Mouse (Mus musculus): ENCODE results near the gene Cenpx. TPM values are rescaled to one million over a fixed set of nuclear protein-coding genes. Genes with fewer than 3 reads are reported as not detected.

The Cenpx gene
- polyA plus RNA-seq (2015; fragmentation: Nextera tagmentation; extraction: Ambion mirVana), result 105 and 106 TPM in 2 replicates

DNA sequence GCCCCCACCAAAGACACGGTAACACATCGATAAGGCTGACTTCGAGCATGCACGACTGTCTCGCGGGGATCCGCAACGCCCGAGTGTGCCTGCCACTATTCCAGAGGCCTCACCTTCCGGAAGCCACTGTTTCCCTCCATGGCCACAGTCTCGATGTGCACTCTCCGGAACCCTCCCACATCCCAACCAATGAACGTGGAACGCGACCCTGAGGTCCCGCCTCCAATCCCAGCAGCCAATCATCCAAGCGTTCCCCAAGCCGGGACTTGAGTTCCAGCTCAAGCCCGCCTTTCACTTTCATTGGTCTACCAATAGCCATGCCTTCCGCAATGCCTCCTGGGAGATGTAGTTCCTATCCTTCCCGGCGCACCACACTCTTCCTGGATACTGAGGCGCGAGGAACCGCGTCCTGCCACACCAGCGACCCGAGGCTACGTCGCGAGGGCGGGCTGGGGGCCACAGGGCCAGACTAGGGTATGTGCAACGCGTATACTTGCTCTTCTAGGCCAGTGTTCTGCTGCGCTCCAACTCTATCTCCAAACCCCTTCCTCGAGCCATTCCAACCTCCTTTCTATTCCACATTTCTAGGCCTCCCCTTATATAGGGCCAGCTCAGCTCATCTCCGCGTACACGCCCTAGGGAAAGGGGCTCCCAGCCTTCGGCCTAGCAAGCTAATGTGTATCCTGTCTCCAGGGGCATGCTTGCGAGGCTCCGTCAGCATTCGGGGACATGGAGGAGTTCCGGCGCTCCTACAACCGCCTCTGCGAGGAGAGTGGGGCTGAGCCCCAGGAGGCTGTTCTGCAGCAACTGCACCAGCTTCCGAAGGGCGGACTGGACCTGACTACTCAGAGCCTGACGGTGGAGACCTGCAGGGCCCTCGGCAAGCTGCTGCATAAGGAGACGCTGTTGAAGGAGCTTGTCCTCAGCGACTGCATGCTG, at the start of gene Cenpx, which contains the start of gene Lrrc45:
TSS of gene Cenpx (minus strand) at position 159 of the 939 bp plus-strand sequence.
TSS of gene Lrrc45 (plus strand) at position 346 of the 939 bp plus-strand sequence.

DNA sequence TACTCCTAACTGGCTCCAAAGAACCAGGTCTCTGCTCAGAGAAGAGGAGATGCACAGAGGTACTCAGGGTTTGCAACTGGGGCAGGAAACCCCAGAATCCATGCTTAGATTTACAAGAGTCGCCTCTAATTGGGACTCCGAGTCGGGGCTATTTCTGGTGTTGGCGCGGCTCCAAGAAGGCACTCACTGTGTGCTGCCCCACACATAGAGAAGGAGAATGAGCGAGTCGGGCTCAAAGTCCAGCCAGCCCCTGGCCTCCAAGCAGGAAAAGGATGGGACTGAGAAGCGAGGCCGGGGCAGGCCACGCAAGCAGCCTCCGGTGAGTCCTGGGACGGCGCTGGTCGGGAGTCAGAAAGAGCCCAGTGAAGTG, 49.1 kb upstream of the Cenpx start, which contains the start of gene Hmga1b:
TSS of gene Hmga1b (plus strand) at position 123 of the 370 bp plus-strand sequence.

DNA sequence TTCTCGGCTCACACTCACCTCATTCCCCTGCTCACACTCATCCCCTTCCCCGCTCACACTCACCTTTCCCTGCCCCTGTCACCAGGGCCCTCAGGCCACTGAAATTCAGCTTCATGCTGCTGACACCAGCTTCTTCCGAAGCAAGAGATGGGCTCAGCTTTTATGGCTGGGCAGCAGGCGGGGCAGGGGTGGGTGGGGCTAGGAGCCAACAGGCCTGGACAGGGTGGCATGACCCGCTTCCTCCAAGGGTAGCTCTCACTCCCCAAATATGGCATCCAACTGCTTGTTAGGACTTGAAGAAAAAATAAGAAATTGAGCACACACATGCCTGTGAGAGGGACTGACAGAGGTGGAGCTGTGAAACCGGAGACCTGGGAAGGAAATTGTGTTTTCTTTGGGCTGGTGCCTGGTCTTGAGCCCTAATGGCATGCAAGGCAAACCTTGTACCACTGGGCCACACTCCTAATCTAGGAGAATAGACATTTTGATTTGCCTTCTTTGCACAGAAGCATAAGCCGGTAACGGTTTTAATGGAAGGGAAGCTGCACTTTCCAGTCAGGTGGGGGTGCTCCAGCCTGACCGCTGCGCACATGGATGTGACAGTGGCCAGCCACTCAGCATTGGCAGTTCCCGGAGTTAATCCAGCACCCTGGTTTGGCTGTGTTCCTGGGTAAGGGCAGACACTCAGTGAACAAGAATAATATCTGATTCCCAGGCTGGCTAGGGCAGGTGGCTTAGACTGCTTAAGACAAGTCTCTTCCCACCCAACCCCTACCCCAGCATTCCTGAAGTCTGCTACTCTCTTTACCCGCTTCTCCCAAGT, 18.5 kb upstream of the Cenpx start, which contains the start of gene Cbr2:
TSS of gene Cbr2 (minus strand) at position 257 of the 823 bp plus-strand sequence.

DNA sequence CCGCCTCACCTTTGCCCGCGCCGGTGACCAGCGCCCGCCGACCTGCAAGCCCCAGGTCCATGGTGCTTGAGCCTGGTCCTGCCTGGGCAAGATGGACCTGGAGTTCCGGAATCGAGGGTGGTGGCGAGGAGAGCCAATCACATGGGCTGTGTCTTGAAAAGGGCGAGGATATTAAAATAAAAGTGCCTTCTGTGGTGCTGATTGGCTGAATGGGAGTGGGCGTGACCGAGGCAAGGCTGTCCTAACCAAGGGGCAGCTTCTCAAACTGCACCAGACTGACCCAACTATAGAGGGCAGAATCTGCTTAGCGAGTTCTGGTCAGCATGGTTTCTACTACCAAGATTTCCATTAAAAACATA, 13.6 kb upstream of the Cenpx start, which contains the start of gene Dcxr:
TSS of gene Dcxr (minus strand) at position 113 of the 359 bp plus-strand sequence.

DNA sequence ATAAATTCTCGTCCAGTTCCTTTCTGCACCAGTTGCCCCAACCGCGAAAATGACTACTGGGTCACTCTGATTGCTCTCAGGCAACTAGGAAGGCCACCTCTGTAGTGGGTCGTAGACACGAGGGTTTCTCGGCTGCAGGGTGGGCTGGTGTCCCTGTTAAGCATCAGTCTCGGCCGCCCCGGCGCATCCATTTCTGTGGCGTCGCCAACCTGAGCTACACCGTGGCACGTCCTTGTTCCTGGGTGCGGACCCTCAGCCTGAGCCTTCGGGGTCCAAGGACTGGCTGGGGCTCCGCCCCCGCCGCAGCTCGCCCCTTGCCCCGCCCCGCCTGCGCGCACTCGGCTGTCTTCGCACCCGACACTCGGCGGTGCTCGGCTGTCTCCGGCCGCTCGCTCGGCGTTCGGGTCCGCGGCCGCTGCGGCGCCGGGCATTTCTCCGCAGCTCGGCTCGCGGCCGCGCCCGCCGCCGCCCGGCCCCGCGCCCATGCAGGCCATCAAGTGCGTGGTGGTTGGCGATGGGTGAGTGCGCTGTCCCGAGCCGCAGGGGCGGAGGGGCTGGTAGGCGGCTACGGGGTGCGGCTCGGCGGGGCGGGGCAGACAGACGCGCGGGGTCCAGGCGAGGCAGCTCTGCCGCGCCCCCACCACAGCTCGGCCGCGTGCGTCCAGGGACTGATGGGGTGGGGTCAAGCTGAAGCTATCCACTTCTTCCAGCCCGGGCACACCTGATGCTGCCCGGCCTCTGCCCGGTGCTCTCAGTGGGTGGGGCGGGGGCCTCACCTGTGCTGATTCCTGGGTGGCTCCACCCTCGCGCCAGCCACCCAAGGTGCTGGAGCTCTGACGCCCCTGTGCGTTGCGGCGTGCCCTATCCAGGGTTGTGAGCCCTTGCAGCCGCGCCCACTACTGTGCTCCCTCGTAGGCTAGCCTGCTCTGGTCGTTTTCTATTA, 7.9 kb upstream of the Cenpx start, which contains the start of gene Rac3:
TSS of gene Rac3 (plus strand) at position 347 of the 943 bp plus-strand sequence.

DNA sequence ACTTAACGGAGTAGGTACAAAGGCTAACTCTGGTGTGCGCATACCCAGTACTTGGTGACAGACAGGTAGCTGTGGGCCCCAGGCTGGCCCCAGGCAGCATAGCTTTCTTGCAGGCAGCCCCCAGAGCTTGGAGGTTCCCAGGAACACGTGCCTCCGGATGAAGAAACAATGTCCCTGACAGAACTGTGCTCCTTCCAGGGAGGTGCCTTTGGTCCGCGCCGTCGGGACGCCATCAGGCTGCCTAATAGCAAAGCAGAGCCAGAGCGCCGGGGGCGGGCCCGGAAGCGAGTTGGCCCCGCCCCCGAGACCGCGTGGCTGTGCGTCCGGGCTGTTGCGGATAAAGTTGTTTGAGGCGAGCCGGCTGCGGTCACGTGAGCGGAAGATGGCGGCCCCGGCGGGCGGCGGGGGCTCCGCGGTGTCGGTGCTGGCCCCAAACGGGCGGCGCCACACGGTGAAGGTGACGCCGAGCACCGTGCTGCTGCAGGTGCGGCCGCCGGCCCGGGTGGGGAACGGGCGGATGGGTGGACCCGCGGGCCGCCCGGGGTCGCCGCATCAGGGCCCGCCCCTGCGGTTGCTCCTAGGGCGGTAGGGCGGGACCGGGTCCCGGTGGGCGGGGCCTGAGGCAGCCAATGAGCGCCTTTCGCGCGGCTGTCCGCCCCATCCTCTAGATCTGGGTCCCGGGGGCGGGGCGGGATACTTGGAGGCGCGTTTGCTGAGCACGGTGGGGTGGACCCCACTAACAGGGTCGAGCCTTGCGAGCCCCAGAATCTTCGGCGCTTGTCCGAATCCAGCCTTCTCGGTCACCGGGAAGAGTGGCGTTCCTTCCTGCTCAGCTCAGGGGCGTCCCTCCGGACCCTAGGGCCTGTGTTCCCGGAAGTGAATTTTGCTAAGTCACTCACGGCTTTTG, 40.6 kb downstream of the Cenpx start, which contains the start of gene Aspscr1:
TSS of gene Aspscr1 (plus strand) at position 287 of the 907 bp plus-strand sequence.

DNA sequence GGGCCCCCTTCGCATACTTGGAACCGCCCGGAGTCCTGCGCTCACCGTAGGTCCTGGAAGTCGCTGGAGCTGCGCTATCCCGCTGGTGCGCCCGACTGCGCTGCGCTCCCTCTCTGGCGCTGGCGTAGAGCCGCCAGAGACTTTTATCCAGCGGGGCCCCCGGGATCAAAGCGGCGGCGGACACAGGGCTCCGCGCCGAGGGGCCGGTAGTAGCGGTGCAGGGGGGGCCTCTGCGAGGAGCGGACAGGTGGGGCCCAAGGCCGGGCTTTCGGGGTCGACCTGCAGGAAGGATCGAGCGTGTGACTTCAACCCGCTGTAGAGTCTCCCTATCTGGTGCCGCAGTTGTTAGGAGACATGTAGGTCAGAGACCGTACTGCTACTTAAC, 52.5 kb downstream of the Cenpx start, which contains the start of gene Notum:
TSS of gene Notum (minus strand) at position 100 of the 385 bp plus-strand sequence.

Other genes starting within 250 kb of the Cenpx start
- gene Arl16, start 246.1 kb downstream of the Cenpx start, polyA plus RNA-seq (2015; fragmentation: Nextera tagmentation; extraction: Ambion mirVana), result 28.0 and 33.5 TPM in 2 replicates
- gene Mrpl12, start 229.1 kb downstream of the Cenpx start, polyA plus RNA-seq (2015; fragmentation: Nextera tagmentation; extraction: Ambion mirVana), result 191 and 195 TPM in 2 replicates
- gene Slc25a10, start 221.9 kb downstream of the Cenpx start, polyA plus RNA-seq (2015; fragmentation: Nextera tagmentation; extraction: Ambion mirVana), result 15.4 and 38.7 TPM in 2 replicates
- 0.17 and 0.27 TPM in 2 replicates for gene Gcgr, start 183.0 kb downstream of the Cenpx start, polyA plus RNA-seq (2015; fragmentation: Nextera tagmentation; extraction: Ambion mirVana)
- 123 and 145 TPM in 2 replicates for gene Mcrip1, start 164.0 kb downstream of the Cenpx start, polyA plus RNA-seq (2015; fragmentation: Nextera tagmentation; extraction: Ambion mirVana)
- 121 and 146 TPM in 2 replicates for gene Ppp1r27, start 162.6 kb downstream of the Cenpx start, polyA plus RNA-seq (2015; fragmentation: Nextera tagmentation; extraction: Ambion mirVana)
- 311 and 389 TPM in 2 replicates for gene P4hb, start 140.5 kb downstream of the Cenpx start, polyA plus RNA-seq (2015; fragmentation: Nextera tagmentation; extraction: Ambion mirVana)
- 252 and 323 TPM in 2 replicates for gene Arhgdia, start 132.1 kb downstream of the Cenpx start, polyA plus RNA-seq (2015; fragmentation: Nextera tagmentation; extraction: Ambion mirVana)
- gene Alyref, start 115.4 kb downstream of the Cenpx start, polyA plus RNA-seq (2015; fragmentation: Nextera tagmentation; extraction: Ambion mirVana), result 130 and 181 TPM in 2 replicates
- gene Anapc11, start 115.3 kb downstream of the Cenpx start, polyA plus RNA-seq (2015; fragmentation: Nextera tagmentation; extraction: Ambion mirVana), result 109 and 118 TPM in 2 replicates
- 1.2 and 2.0 TPM in 2 replicates for gene Npb, start 105.3 kb downstream of the Cenpx start, polyA plus RNA-seq (2015; fragmentation: Nextera tagmentation; extraction: Ambion mirVana)
- gene Pcyt2, start 95.8 kb downstream of the Cenpx start, polyA plus RNA-seq (2015; fragmentation: Nextera tagmentation; extraction: Ambion mirVana), result 35.3 and 46.1 TPM in 2 replicates
- 11.3 and 14.0 TPM in 2 replicates for gene Sirt7, start 88.5 kb downstream of the Cenpx start, polyA plus RNA-seq (2015; fragmentation: Nextera tagmentation; extraction: Ambion mirVana)
- gene Mafg, start 80.1 kb downstream of the Cenpx start, polyA plus RNA-seq (2015; fragmentation: Nextera tagmentation; extraction: Ambion mirVana), result 22.0 TPM in 2 replicates
- gene Pycr1, start 70.0 kb downstream of the Cenpx start, polyA plus RNA-seq (2015; fragmentation: Nextera tagmentation; extraction: Ambion mirVana), result 24.8 and 35.6 TPM in 2 replicates
- 73.4 and 83.9 TPM in 2 replicates for gene Myadml2, start 65.6 kb downstream of the Cenpx start, polyA plus RNA-seq (2015; fragmentation: Nextera tagmentation; extraction: Ambion mirVana)
- gene Notum, start 52.6 kb downstream of the Cenpx start, polyA plus RNA-seq (2015; fragmentation: Nextera tagmentation; extraction: Ambion mirVana), result 1.9 and 3.8 TPM in 2 replicates
- 63.0 and 64.1 TPM in 2 replicates for gene Aspscr1, start 40.8 kb downstream of the Cenpx start, polyA plus RNA-seq (2015; fragmentation: Nextera tagmentation; extraction: Ambion mirVana)
- gene Lrrc45, start 187 bp upstream of the Cenpx start, polyA plus RNA-seq (2015; fragmentation: Nextera tagmentation; extraction: Ambion mirVana), result 12.6 and 14.1 TPM in 2 replicates
- gene Rac3, start 7.7 kb upstream of the Cenpx start, polyA plus RNA-seq (2015; fragmentation: Nextera tagmentation; extraction: Ambion mirVana), result 2.7 and 4.5 TPM in 2 replicates
- 7.3 and 17.3 TPM in 2 replicates for gene Dcxr, start 13.5 kb upstream of the Cenpx start, polyA plus RNA-seq (2015; fragmentation: Nextera tagmentation; extraction: Ambion mirVana)
- 10.2 and 19.5 TPM in 2 replicates for gene Cbr2, start 18.4 kb upstream of the Cenpx start, polyA plus RNA-seq (2015; fragmentation: Nextera tagmentation; extraction: Ambion mirVana)
- 1.5 TPM in 2 replicates for gene Hmga1b, start 49.1 kb upstream of the Cenpx start, polyA plus RNA-seq (2015; fragmentation: Nextera tagmentation; extraction: Ambion mirVana)
- 10.9 and 13.1 TPM in 2 replicates for gene Rfng, start 70.5 kb upstream of the Cenpx start, polyA plus RNA-seq (2015; fragmentation: Nextera tagmentation; extraction: Ambion mirVana)
- gene Gps1, start 70.5 kb upstream of the Cenpx start, polyA plus RNA-seq (2015; fragmentation: Nextera tagmentation; extraction: Ambion mirVana), result 87.6 and 93.4 TPM in 2 replicates
- 35.4 and 37.5 TPM in 2 replicates for gene Dus1l, start 82.7 kb upstream of the Cenpx start, polyA plus RNA-seq (2015; fragmentation: Nextera tagmentation; extraction: Ambion mirVana)
- 6.1 and 13.5 TPM in 2 replicates for gene Fasn, start 110.8 kb upstream of the Cenpx start, polyA plus RNA-seq (2015; fragmentation: Nextera tagmentation; extraction: Ambion mirVana)
- gene Ccdc57, start 219.1 kb upstream of the Cenpx start, polyA plus RNA-seq (2015; fragmentation: Nextera tagmentation; extraction: Ambion mirVana), result 4.2 and 4.4 TPM in 2 replicates
- gene Slc16a3, start 234.7 kb upstream of the Cenpx start, polyA plus RNA-seq (2015; fragmentation: Nextera tagmentation; extraction: Ambion mirVana), result 251 and 269 TPM in 2 replicates

Measured in skeletal muscle tissue, postnatal 0 days (tissue).